Mouse (Mus musculus) embryonic facial prominence, embryonic 11.5 days (tissue): Measurements from ENCODE around the gene Trpm2. TPM values are rescaled to one million over a fixed set of nuclear protein-coding genes. Genes with fewer than 3 reads are reported as not detected.

Source experiments
- ATAC-seq: fragments of 200-750 bp; cut with Nextera tagmentation; replicated peaks from 2 replicates; pipeline ENCODE4 v1.8.0; 2017; ENCODE audit warnings: low read depth; ENCODE audit not compliant: insufficient number of reproducible peaks, low FRiP score, low TSS enrichment
- DNase-seq: peaks from one replicate; pipeline ENCODE4 v3.0.0-alpha.2; 2015; ENCODE audit warnings: low spot score
- H3K27ac ChIP-seq: fragments of 300-500 bp; sonication (generic); replicated peaks from 2 replicates; pipeline ENCODE4 v1.5.1; 2014; ENCODE audit warnings: mild to moderate bottlenecking, low read depth, low read length, control low read depth
- H3K27me3 ChIP-seq: fragments of 300-500 bp; sonication (generic); 2 replicates; pipeline ENCODE4 v1.6.1; 2014; ENCODE audit warnings: mild to moderate bottlenecking, low read length, moderate library complexity, mixed read lengths; ENCODE audit not compliant: control insufficient read depth, insufficient read depth
- H3K36me3 ChIP-seq: fragments of 300-500 bp; sonication (generic); replicated peaks from 2 replicates; pipeline ENCODE4 v1.6.1; 2014; ENCODE audit warnings: low read depth, mild to moderate bottlenecking, low read length, moderate library complexity, mixed read lengths; ENCODE audit not compliant: control insufficient read depth, insufficient read depth
- H3K4me1 ChIP-seq: fragments of 300-500 bp; sonication (generic); 2 replicates; pipeline ENCODE4 v1.6.1; 2014; ENCODE audit warnings: low read length, mixed read lengths; ENCODE audit not compliant: control insufficient read depth, insufficient read depth
- H3K4me2 ChIP-seq: fragments of 300-500 bp; sonication (generic); 2 replicates; pipeline ENCODE4 v1.6.1; 2014; ENCODE audit warnings: low read depth, mild to moderate bottlenecking, control low read depth, low read length, moderate library complexity
- H3K4me3 ChIP-seq: fragments of 300-500 bp; sonication (generic); 2 replicates; pipeline ENCODE4 v1.5.1; 2014; ENCODE audit warnings: low read depth, low read length, control low read depth
- H3K9ac ChIP-seq: fragments of 300-500 bp; sonication (generic); replicated peaks from 2 replicates; pipeline ENCODE4 v1.6.1; 2014; ENCODE audit warnings: mild to moderate bottlenecking, control low read depth, low read length
- H3K9me3 ChIP-seq: fragments of 300-500 bp; sonication (generic); replicated peaks from 2 replicates; pipeline ENCODE4 v1.6.1; 2016; ENCODE audit warnings: mild to moderate bottlenecking, low read length, inconsistent platforms, mixed read lengths; ENCODE audit not compliant: control insufficient read depth
- WGBS: fragments of 180-500 bp; shearing (Covaris S2); extraction: QIAGEN DNeasy Blood & Tissue Kit; methylation state at CpG from one replicate; pipeline ENCODE4 v1.1.7; 2014; 5-methylcytosine and 5-hydroxymethylcytosine counted together
- polyA plus RNA-seq: library from polyadenylated mRNA; unstranded; fragments of >200 nt; fragmentation: Nextera tagmentation; extraction: Ambion mirVana; gene quantifications from 2 replicates; pipeline ENCODE4 v1.2.1, GENCODE M21; 2014

Gene Trpm2
- polyA plus RNA-seq, 1 experiment from 2014 or later = 0.43 TPM

DNA sequence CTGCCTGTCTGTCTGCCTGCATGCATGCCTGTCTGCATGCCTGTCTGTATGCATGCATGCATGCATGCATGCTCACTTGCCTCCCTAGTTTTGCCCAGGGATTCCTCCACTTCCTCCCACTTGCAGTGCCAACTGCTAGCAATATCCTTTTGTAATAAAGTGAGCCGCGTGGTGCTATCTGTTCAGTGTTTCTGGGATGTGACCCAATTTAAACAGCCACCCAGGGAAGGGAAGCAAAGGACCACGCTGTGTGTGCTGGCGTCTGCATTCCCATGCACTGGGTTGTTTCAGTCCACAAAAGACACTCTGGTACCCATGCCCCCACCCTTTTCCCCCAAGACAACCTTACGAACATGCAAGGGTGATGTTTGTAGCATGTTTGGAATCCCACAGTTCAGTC, 49.4 kb downstream of the Trpm2 start:
- H3K27me3 ChIP-seq = no peaks in the 10 kb centered on the region
- H3K9ac ChIP-seq = no peak overlapping the region
- WGBS = 71% methylated on average over 5 of the region's 5 CpGs
- H3K36me3 ChIP-seq = no peaks in the 10 kb centered on the region
- ATAC-seq (no peak), DNase-seq (no peak)
- H3K27ac ChIP-seq = no peak overlapping the region
- H3K4me3 ChIP-seq = no peak overlapping the region
- no peaks in the 10 kb centered on the region for H3K9me3 ChIP-seq
- H3K4me1 ChIP-seq = no peaks in the 10 kb centered on the region
- no peak overlapping the region for H3K4me2 ChIP-seq

DNA sequence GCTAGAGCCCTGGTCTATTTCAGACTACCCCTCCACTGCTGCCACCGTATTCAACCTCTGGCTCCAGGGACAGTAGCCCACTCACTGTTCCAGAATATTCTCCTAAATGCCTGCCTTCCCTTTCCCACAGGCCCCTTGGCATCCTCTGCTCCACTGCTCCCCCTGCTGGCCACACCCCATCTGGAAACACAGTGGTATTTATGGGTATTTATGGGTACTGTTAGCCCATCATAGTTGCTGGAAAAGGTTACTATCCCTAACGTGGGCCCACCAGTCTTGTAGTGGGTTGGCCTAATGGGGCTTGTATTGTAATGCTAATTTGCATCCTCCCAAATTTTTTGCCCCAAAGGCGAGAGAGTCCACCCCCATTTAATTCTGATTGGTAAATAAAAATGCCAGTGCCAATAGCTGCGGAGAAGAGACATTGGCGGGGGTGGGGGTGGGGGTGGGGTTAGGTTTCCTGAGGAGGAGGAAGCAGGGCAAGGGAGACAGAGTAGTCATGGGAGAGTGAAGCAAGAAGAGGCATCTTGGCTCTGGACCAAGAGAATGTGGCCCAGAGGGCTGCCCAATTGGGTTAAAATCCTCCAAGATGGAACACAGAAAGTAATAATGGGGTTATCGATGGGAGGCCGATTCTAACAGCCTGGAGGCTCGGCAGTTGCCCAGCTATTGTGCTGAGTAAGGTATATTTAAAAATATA, 53.6 kb downstream of the Trpm2 start:
- H3K9ac ChIP-seq = no peak overlapping the region
- no peaks in the 10 kb centered on the region for H3K9me3 ChIP-seq
- H3K4me1 ChIP-seq = no peaks in the 10 kb centered on the region
- peak; percentile 22 for DNase-seq
- 66% methylated on average over 8 of the region's 8 CpGs for WGBS
- H3K27me3 ChIP-seq = no peaks in the 10 kb centered on the region
- no peak overlapping the region for H3K4me2 ChIP-seq
- no peaks in the 10 kb centered on the region for H3K36me3 ChIP-seq
- H3K4me3 ChIP-seq = no peak overlapping the region
- ATAC-seq = no peak
- H3K27ac ChIP-seq = no peak overlapping the region

DNA sequence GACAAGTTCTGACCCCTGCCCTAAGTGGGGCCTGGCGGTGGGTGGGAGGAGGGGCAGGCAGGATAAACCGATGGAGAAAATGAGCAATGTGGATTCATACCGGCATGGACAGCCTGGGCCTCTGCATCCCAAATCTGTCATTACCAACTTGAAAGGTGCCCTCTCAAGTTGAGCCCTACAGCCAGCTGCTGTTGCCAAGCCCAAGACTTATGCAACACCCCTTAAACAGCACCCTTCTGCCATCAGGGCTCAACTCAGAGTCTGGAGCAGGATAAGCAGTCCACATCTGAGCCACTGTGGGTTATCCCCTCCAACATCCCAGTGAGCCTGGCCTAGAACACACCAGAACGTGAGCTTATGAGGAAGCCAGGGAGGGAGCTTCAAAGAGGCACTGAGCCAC, 57.1 kb downstream of the Trpm2 start:
- Histone ChIP-seq H3K9me3 (no peaks in the 10 kb centered on the region), H3K27ac (no peak overlapping the region), H3K4me3 (no peak overlapping the region), H3K27me3 (no peaks in the 10 kb centered on the region), H3K9ac (no peak overlapping the region), H3K36me3 (no peaks in the 10 kb centered on the region), H3K4me1 (no peaks in the 10 kb centered on the region), H3K4me2 (no peak overlapping the region)
- DNase-seq (no peak), ATAC-seq (no peak)
- 80% methylated on average over 4 of the region's 4 CpGs for whole genome bisulfite sequencing

DNA sequence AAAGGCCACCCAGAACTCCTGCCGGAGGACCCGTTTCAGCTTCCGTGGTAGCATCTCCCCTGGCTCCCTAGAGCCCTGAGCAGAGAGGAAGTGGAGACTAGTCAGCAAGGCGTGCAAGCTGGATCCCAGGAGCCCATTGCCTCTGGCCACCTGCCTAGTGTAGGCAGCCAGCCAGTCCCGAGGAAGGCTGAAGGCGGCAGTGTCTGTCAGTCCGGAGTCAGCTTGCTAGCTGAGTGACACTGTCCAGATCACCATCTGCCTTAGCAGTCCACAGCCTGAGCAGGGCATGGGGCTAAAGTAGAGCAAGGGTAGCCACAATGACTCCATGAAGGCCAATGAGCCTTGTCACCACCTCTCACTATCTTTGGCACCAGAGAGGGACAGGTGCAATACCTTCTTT, 57.8 kb downstream of the Trpm2 start:
- H3K9ac ChIP-seq = no peak overlapping the region
- no peak overlapping the region for H3K4me2 ChIP-seq
- H3K36me3 ChIP-seq = no peaks in the 10 kb centered on the region
- no peaks in the 10 kb centered on the region for H3K4me1 ChIP-seq
- no peak overlapping the region for H3K4me3 ChIP-seq
- no peak overlapping the region for H3K27ac ChIP-seq
- WGBS = 71% methylated on average over 7 of the region's 7 CpGs
- DNase-seq = no peak
- no peaks in the 10 kb centered on the region for H3K9me3 ChIP-seq
- no peaks in the 10 kb centered on the region for H3K27me3 ChIP-seq
- ATAC-seq = no peak

DNA sequence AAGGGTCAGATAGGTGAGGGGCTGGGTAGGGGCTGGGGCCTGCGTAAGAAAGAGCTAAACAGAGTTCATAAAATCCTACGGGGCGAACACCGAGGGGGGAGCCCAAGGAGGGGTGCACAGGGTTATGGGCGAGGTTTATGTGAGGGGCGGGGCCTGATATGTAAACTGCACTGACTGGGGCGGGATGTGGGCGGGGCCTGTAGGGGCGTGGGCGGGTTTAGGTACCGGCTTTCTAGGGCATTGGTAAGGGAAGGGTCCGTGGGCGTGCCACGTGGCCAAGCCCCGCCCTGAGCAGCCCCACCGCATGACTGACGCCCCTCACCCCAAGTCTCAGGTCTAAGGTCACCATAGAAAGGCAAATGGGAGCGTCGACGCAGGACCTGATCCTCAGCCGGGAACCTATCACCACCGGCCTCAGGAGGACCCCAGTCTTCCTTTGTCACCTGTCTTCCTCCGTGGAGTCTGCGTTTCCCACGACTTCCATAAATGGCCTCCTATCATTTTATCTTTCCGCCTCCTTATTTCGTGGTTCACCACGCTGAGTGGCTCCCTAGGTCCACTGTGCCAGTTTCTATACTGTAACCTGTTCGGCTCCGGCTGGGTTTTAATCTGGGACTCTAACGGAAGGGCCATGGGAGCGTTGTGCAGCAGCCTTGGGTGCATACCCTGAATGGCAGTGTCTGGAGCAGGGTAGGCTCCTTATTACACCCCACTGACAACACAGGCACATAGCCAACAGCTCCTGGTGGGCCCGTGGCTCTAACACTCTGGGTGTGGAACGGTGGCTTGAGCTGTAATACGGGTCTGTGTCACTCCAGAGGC, 67.3 kb downstream of the Trpm2 start:
- Histone ChIP-seq H3K27ac (no peak overlapping the region), H3K36me3 (no peaks in the 10 kb centered on the region), H3K27me3 (peaks cover 2% of the 10 kb centered on the region; the same call in 1 of the 2 replicates), H3K9me3 (no peaks in the 10 kb centered on the region), H3K4me1 (no peaks in the 10 kb centered on the region; the same call in 1 of the 2 replicates), H3K4me2 (peak overlapping the region; percentile 93), H3K9ac (no peak overlapping the region), H3K4me3 (peak overlapping the region; percentile 61)
- peak; percentile 75 for DNase-seq
- peak; percentile 74 for ATAC-seq
- whole genome bisulfite sequencing = 6% methylated on average over 33 of the region's 35 CpGs

DNA sequence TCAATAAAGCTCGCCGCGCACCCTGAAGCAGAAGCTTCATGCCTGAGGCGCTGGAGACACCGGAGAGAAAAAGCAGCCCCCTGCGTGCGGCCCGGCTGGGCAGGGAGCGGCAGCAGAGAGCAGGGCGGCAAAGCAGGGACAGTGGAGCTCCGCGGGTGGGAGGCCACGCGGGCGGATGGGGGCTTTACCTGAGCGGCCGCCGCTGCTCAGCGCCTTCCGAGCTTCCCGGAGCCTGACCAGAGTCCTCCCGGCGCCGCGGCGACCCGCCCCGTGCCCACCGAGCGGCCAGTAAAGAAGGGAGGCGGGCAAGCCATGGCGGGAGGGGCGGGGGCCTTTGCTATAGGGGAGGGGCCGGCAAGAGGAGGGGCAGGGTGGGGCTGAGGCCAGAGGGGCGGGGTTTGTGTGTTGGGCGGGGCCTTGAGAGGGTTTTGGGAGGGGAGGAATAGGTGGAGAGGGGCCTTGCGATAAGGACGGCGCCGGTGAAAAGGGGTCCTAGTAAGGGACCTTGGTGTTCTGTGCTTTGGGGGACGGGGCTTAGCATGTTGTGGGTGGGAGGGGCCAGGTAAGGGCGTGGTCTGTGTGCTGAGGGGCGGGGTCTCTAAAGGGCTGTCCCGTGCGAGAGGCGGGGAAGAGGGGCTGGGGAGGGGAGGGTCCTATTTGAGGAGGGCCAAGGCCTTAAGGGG, 68.0 kb downstream of the Trpm2 start, which contains the start of gene Lrrc3:
Lrrc3 (minus strand) TSS at position 326 of the 683 bp plus-strand sequence.
- H3K4me3 ChIP-seq = peak within 1 kb of the TSS; percentile 61
- no peaks in the 10 kb centered on the region for H3K36me3 ChIP-seq
- DNase-seq (peak; percentile 73), ATAC-seq (peak; percentile 63)
- H3K27me3 ChIP-seq = peaks cover 2% of the 10 kb centered on the region; the same call in 1 of the 2 replicates
- under 1% methylated on average over 43 of the region's 46 CpGs for WGBS
- no peak within 1 kb of the TSS for H3K27ac ChIP-seq
- no peaks in the 10 kb centered on the region; the same call in 1 of the 2 replicates for H3K4me1 ChIP-seq
- peak within 1 kb of the TSS; percentile 70 for H3K9ac ChIP-seq
- H3K4me2 ChIP-seq = peak within 1 kb of the TSS; percentile 93
- no peaks in the 10 kb centered on the region for H3K9me3 ChIP-seq

DNA sequence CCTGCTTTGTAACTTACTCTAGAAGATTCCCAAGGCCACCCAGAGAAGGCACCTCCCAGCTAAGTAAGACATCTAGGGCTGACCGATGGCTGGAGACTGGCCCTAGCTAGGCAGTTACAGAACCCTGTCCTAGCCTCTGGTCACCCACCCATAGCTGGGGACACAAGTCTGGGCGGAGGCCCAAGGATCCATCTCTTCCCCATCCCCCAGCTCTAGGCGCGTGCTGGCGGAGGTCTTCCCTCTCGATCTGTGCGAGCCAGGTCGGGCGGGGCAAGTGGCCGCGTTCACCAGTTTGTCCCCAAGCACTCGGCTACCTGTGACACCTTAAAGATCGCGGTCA, 68.5 kb downstream of the Trpm2 start:
- ATAC-seq (peak; percentile 16), DNase-seq (no peak)
- H3K4me2 ChIP-seq = peak overlapping the region; percentile 93
- WGBS = 2% methylated on average over 14 of the region's 14 CpGs
- H3K9ac ChIP-seq = peak overlapping the region; percentile 70
- H3K36me3 ChIP-seq = no peaks in the 10 kb centered on the region
- no peaks in the 10 kb centered on the region for H3K9me3 ChIP-seq
- no peaks in the 10 kb centered on the region; the same call in 1 of the 2 replicates for H3K4me1 ChIP-seq
- H3K27ac ChIP-seq = no peak overlapping the region
- H3K27me3 ChIP-seq = peaks cover 2% of the 10 kb centered on the region; the same call in 1 of the 2 replicates
- peak overlapping the region; percentile 61 for H3K4me3 ChIP-seq
